Mouse (Mus musculus) lung, postnatal 0 days (tissue): ENCODE data around the gene Man1b1.

Experiments
- CTCF ChIP-seq: IDR thresholded peaks from 2 replicates; pipeline ENCODE4 v1.5.1; 2016; ENCODE audit warnings: antibody characterized with exemption, mild to moderate bottlenecking
- EP300 ChIP-seq: IDR thresholded peaks from 2 replicates; pipeline ENCODE4 v1.6.1; 2016; ENCODE audit warnings: antibody characterized with exemption, mild to moderate bottlenecking, control low read depth

DNA sequence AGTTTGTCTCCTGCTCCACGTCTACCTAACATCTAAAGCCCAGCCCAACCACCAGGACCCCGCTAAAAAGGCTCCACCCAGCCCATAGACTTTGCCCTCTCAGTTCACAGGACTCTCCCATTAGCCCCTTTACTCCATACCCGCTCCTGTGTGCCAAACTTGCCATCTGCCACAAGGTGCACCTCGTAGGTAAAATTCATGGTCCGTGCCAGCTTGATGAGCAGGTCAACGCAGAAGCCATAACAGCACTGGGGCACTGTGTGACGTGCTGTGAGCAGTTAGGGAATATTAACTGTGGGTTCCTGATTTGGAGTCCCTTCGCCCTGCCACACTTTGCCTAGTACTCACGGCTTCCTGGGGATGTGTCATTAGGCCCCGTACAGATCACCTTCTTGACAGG, 34.1 kb upstream of the Man1b1 start:
- TF ChIP-seq CTCF: no peak
- no peak for TF ChIP-seq EP300
